Mouse (Mus musculus) hematopoietic stem cell, adult 5-6 weeks (primary cell): Measurements from ENCODE around the gene Capns2. TPM values are rescaled to one million over a fixed set of nuclear protein-coding genes. Genes with fewer than 3 reads are reported as not detected.
A peak's percentile ranks its signal among the peaks of the same experiment; 100 is the strongest.

ENCODE experiments used
- ATAC-seq, 2 experiments: fragments of 125-278 bp in 1 of 2; replicated peaks in 1 of 2; 2 replicates each; pipeline ENCODE4 v1.8.0; 2016 to 2017; ENCODE audit warnings: inconsistent platforms in 2 of 2, mild to moderate bottlenecking in 2 of 2, moderate number of reproducible peaks in 2 of 2, low read depth in 1 of 2, moderate TSS enrichment in 1 of 2; ENCODE audit not compliant: low FRiP score in 2 of 2, poor library complexity in 2 of 2, severe bottlenecking in 2 of 2, insufficient read depth in 1 of 2, low TSS enrichment in 1 of 2
- total RNA-seq: library from RNA; stranded (forward); fragments of 172-1452, 232-1000 nt; gene quantifications from 2 replicates; pipeline ENCODE4 v1.2.3, GENCODE M21; 2017

Gene Capns2
- total RNA-seq, 1 experiment from 2014 or later: not detected

DNA sequence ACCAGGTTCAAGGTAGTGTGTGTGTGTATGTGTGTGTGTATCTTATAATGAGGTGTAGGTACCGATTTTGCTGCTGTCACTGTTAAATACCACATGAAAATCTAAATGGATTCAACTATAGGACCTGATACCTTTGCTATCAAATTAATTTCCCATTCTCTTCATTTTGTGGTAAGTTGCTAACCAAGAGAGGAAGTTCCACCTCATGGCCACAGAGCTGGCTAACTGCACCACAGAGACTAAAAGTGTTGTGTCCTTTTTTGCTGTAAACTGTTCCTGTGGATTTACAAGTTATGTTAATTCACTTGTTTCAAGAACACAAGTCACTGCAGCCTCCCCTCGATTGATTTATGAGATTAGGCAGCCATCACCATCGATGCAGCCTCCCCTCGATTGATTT lies 3.4 kb upstream of the Capns2 start:
- peak; percentile 52 to 57 for ATAC-seq

DNA sequence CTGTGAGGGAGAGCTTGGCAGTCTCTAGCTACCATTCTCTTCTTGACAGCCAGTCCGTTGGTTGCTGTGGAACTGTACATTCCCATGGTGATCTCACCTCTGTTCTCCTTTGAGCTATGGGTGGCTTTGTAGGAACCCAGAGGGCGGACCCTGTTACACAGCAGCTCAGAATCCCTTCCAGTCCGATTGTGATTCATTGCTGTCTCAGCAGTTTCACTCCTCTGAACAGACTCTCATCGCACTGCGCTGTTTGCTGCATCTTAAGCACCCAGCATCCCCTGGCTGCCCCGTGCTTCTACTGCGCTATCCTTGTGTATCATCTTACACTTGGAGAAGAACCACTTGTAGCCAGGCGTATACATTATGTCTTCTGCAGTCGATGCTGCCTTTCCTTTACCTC lies 1.6 kb upstream of the Capns2 start:
- no peak for ATAC-seq

DNA sequence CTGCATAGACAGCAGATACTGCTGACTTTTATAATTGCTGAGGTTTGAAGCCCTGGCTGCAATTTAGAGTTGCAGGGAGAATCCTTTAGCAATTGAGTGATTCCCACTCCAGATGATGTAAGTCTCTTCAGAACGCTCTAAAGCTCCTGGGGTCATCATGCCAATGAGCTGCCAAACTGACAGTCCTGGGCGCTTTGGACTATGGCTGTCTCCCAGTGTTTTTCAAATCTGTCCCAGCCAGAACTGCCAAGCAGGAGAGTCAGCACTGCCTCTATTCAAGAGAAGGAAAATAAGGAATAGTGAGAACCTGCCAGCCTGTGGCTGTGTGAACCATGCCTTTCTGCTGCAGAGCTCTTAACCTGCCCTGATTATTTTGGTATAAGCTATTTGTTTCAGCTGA lies 1.8 kb downstream of the Capns2 start:
- no peak for ATAC-seq

DNA sequence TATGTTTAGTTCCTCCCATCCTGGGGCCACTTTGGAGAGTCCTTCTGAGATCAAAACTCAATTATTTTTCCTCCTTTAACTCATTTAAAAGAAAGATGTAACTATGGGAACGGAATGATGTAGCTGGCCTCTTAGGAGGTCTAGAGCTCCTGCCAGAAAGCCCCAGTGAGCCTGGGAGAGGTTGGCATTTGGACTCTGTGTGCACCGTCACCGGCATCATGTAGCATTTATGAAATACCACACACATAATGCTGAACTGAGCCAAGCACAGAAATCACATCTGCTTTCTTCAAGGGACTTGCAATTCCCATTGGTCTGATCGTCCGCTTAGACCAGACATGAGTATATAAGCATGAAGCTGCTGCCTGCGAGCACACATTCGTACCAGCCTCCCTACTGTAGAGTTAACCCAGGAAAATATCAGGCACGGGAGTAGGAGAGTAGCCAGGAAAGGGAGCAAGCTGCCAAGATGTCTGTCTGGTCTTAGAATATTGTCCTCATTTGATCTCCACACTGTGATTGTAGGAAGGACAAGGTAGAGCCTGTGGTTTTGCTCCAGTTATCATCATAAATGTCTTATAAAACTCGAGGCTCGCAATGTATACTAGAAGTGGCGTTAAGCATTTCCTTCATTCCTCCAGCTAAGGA lies 2.4 kb downstream of the Capns2 start:
- ATAC-seq: no peak

DNA sequence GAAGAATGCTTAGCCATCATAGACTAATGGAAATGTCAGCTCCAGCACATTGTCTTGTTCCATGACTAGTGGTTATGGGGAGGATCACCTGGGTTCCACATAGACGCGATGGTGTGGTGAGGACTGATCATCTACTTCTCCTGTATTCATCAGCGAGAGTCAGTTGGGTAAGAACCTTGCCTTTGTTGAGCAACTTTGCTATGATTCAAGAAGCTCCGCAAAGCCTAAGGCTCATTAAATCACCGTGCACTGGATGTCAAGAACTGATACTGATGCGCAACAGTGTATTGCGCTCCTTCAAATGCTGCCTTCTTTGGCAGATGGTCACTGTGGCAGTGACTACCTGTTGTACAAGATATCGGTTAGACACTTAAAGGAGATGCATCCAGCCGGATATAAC lies 5.3 kb downstream of the Capns2 start:
- no peak for ATAC-seq

DNA sequence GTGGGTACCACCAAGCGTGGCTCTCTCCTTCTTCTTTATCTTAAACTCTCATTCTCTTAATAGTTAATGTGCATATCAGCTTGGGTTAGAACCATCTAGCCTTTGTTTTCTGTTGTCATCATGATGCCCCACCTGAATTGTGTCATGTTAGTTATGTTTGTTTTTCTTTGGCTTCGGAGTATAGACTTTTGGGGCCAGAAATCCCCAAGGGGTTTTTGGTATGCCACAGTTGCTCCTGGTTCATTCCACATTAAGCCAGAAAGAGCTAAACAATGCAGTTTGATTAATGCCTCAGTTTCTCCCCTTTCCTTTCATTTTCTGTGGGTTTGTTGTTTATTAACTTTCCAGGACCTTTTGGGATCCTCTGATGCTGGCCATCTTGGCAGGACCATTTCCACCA lies 7.2 kb downstream of the Capns2 start:
- no peak for ATAC-seq

DNA sequence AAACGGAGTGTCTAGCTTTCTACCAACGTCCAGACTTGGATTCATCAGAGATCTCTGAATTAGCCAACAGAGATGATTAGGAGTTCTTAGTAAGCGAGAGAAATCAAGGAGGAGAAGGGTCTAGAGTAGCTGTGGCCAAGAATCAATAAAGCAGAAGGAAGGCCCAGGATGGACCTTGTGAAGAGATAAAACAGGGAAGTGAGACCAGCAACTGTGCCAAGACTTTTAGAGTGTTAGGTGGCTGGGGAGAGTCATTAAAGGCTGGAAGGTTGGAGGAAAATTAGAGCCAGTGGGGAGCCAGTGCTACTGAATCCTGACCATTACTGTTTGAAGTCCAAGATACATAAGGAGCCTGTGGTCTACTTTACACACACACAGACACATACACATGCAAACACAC lies 10.3 kb downstream of the Capns2 start:
- no peak; a peak in 1 of 4 replicates for ATAC-seq

DNA sequence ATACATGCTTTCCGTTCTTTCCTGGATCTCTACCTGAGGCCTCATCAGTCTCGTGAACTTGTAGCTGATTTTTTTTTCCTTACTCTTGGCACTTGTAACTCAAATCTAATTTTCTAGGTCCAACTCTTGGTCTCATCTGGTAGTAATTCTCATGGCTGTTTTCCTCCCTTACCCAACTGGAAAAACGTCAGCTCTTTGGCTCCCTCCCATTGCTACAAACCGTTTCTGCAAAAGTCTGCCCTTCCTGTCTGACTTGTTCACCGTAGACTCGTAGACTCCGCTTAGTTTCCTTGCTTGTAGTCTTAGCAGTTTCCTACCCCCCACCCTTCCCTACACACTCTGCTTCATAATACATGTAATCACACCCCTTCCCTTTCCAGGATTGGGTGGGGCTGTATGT lies 12.2 kb downstream of the Capns2 start:
- no peak for ATAC-seq

DNA sequence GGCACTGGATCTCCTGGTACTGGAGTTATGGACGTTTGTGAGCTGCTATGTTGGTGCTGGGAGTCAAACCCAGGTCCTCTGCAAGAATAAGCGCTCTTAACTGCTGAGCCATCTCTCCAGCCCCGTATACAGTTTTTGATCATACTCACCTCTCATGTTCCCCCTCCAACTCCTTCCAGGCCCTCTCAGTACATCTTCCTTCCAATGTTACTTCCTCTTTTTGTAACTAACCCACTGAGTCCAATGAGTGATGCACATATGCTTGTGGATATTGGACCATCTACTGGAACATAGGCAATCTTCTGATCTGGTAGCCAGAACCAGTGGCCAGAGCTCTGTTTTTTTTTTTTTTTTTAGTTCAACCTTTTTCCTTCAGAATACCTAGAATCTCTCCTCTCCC lies 14.9 kb downstream of the Capns2 start:
- ATAC-seq: peak in 1 of 2 experiments; percentile 48; a peak in 2 of 4 replicates

DNA sequence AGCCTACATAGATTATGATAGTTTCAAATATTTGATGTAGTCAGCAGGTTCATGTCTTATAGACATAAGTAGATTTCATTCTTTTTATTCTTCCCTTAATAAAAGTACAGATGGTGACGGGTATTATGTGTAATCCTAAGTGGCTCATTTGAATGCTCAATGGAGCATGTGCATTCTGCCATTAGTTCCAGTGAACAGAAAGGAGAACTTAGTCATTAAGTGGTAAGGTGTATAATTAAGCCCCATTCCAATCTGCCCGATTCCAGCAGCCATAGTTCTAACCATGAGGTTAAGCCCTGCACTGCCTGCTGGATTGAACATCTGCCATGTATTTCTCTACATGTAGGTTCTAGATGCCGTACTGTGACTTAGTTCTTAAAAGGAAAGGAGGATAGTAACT lies 20.6 kb downstream of the Capns2 start:
- no peak for ATAC-seq

DNA sequence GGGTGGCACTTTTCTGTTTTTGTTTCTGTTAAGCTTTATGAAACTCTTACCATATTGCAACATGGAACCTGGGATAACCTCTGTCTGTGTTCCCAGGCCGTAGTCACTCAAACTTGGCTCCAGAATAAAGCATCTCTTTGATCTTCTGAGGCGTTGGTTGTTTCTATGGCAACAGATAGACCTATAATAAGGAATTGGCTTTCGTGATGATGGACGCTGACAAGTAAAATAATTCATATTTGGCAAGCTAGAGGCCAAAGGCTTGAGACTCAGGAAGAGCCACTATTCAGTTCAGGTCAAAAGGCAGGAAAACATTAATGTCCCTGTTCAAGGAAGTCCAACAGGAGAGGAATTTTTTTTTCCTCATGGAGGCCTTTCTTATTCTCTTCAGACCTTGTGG lies 27.8 kb downstream of the Capns2 start:
- ATAC-seq: no peak

DNA sequence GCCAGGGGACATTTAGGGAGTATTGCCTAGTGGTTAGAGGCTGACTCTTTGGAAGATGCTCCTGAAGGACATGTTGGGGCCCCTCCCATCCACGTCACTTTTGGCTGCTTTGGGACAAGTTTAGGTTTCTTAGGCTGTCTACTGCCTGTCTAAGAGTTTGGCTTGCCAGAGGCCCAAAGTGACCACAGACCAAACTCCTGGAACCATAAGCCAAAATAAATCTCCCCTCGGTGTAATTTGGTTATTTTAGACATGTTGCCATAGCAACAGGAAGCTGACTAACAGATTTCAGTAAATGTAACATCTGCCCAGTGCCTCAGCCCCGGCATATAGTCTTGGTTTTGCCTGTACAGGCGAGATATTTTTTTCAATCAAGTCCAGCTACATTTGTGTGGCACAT lies 36.8 kb downstream of the Capns2 start:
- no peak for ATAC-seq

DNA sequence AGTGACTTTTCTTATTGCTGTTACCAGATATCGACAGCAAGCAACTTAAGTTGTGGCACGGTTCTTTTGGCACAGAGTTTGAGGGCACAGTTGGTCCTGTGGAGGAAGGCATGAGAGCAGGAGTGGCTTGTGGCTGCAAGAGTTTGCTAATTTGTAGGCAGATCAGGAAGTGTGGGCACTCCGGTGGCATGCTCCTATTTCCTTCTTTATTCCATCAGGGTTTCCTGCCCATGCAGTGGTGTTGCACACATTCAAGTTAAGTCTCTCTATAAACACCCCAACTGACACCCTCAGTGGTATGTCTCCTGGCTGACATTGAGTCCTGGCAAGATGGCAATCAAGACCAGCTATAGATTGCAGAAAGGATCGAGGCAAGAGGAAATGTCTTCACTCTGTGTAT lies 47.9 kb downstream of the Capns2 start:
- ATAC-seq: peak; percentile 88 to 93

DNA sequence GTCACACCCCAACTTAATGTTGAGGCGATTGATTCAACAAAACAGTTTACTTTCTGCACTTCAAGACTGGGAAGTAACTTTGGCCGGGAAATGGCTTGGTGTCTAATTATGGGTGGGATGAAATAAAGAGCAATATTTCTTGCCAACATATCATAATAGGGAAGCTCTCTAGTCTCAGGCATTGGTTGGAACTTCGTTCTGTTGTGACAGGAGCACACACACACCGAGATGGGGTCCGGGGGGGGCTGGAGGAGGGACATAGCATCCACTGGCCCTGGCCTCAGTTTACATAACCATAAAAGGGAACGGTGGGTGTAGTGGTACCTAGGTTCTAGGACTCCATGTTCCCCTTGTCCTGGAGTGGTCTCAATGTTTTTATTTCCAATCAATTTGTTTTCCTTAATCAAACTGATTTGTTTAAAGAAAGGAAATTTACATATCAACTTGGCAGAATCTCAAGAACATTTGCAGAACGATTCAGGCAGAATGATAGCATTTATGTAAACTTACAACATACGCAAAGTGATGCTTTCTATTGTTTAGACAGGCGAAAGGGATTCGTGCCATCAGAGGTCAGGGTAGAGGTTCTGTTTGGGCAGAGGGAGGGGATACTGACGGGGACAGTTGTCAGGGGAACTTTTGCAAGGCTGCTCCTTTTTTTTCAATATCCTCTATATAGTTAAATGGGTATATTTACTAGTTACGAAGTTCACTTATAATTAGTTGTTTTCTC lies 49.6 kb downstream of the Capns2 start:
- ATAC-seq: no peak

Other genes starting within 250 kb of the Capns2 start
- gene Irx6, start 227.1 kb upstream of the Capns2 start, total RNA-seq: not detected in 2 replicates
- gene Mmp2, start 74.1 kb upstream of the Capns2 start, total RNA-seq: 4.6 and 15.1 TPM in 2 replicates
- 13.5 and 22.5 TPM in 2 replicates for gene Lpcat2, start 46.1 kb upstream of the Capns2 start, total RNA-seq
- gene Slc6a2, start 58.7 kb downstream of the Capns2 start, total RNA-seq: not detected in 2 replicates
- gene Ces1a, start 146.8 kb downstream of the Capns2 start, total RNA-seq: not detected in 2 replicates
- gene Ces1b, start 178.6 kb downstream of the Capns2 start, total RNA-seq: not detected in 2 replicates
- gene Ces1c, start 229.9 kb downstream of the Capns2 start, total RNA-seq: not detected in 2 replicates